Mouse (Mus musculus) left cerebral cortex, postnatal 4 days (tissue): Measurements from ENCODE around the gene Plekhh3. TPM values are rescaled to one million over a fixed set of nuclear protein-coding genes. Genes with fewer than 3 reads are reported as not detected.

ENCODE experiments used
- DNase-seq: peaks from one replicate; pipeline ENCODE4 v3.0.0-alpha.2; 2022
- intact Hi-C: fragments of 180-260 bp; cut with DNase I; formaldehyde crosslinking; loops from one replicate; pipeline ENCODE4 v1.15.1; 2025
- total RNA-seq, 2 experiments: library from RNA; stranded (reverse); gene quantifications; 2 replicates each; pipeline ENCODE4 v1.2.3; 2021

Gene Plekhh3
- total RNA-seq, 2 experiments from 2014 or later: 5.6 to 6.1 TPM

DNA sequence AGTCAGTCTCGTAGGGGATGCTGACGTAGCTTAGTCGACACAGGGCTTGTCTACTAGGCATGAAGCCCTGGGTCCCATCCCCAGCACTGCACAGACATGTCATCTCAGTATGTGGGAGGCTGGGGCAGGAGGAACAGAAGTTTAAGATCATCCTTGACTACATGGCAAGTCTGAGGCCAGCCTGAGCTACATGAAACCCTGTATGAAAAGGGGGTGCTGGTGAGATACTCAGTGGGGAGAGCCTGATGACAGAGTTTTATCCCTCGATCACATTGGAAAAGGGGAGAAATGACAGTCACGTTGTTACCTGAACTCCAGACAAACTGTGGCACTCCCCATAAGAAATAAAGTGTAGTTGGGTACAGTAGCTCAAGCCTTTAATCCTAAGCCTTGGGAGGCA is 16.4 kb upstream of the Plekhh3 start:
- intact Hi-C loops: no loop called here
- no peak for DNase-seq

DNA sequence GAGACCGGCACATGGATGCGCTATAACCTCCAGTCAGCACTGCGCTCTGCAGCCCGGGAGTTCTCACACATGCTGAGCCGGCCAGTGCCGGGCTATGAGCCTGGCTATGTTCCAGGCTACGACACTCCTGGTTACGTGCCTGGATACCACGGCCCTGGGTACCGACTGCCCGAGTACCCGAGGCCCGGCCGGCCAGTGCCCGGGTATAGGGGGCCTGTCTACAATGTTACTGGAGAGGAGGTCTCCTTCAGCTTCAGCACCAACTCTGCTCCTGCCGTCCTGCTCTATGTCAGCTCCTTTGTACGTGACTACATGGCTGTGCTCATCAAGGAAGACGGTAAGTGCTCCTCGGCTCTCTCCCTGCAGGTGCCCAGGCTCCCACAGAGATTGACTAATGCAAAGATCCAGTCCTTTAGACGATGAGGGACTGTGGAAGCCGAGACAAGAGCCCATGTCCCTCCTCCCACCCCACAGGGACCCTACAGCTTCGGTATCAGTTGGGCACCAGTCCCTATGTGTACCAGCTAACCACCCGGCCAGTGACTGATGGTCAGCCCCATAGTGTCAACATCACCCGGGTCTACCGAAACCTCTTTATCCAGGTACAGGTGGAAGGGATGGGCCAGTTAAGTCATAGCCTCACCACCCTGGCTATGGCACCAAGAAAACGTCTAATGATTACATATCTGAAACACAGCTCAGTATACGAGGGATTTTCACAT is 15.5 kb upstream of the Plekhh3 start:
- DNase-seq: no peak
- intact Hi-C loops: no loop called here

DNA sequence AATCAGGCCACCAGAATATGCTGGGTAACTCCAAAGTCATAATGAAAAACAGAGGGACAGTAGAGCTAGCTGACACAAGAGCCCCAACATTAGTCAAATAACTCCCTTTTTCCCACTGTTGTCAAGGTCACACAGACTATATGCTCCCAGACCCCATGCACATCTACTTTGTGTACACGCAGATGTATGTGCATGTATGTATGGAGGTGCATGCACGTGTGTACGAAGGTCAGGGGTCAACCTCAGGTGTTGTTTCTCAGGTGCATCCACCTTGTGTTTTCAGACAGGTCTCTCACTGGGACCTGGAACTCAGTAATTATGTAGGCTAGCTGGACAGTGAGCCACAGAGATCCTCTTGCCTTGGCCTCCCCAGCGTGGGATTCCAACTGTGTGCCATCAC is 14.3 kb upstream of the Plekhh3 start:
- DNase-seq: no peak
- intact Hi-C loops: no loop called here

GRCm38 (mm10) chr11:101184984-101185383 is 13.8 kb upstream of the Plekhh3 start:
- no peak for DNase-seq
- intact Hi-C loops: no loop called here

DNA sequence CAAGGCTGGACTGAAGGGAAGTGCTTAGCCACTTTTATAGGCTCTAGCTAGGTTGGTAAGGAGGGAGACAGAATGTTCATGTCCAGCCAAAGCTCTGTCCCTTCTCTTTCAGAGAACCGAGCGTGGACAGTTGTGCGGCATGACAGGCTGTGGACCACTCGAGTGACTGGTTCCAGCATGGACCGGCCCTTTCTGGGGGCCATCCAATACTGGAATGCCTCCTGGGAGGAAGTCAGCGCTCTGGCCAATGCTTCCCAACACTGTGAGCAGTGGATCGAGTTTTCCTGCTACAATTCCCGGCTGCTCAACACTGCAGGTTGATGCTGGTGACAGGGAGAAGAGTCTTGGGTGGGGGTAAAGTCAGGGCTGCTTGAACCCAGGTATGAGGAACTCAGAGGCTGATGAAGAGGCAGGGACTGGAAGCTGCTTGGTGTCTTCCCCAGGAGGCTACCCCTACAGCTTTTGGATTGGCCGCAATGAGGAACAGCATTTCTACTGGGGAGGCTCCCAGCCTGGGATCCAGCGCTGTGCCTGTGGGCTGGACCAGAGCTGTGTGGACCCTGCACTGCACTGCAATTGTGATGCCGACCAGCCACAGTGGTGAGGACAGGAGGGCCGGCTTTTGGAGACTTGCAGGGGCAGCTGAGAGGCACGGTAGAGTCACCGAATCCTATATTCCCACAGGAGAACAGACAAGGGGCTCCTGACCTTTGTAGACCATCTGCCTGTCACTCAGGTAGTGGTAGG is 11.8 kb upstream of the Plekhh3 start:
- intact Hi-C loops: no loop called here
- DNase-seq: peak; percentile 69

- intact Hi-C loops: no loop called here
- no peak for DNase-seq
Measured at GRCm38 (mm10) chr11:101181961-101182360, 10.8 kb upstream of the Plekhh3 start.

GRCm38 (mm10) chr11:101180846-101181740 is 9.9 kb upstream of the Plekhh3 start:
- peak; percentile 84 for DNase-seq
- intact Hi-C loops: no loop called here

DNA sequence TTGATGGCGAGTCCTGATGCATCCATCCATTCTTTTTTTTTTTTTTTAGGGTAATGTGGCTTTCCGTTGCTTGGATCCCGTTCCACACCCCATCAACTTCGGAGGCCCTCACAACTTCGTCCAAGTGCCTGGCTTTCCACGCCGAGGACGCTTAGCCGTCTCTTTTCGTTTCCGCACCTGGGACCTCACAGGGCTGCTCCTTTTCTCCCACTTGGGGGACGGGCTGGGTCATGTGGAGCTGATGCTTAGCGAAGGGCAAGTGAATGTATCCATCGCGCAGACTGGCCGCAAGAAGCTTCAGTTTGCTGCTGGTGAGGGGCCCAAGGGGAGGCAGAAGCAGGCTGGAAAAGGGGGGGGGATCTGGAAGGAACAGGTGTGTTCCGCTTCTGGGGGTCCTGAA is 9.1 kb upstream of the Plekhh3 start:
- DNase-seq: no peak
- intact Hi-C loops: no loop called here

GRCm38 (mm10) chr11:101179306-101179705 is 8.2 kb upstream of the Plekhh3 start:
- intact Hi-C loops: loop anchor here (5.0 kb wide), 1 partner anchor 82 kb away; the partner anchor contains the start of gene Psmc3ip
- no peak for DNase-seq

DNA sequence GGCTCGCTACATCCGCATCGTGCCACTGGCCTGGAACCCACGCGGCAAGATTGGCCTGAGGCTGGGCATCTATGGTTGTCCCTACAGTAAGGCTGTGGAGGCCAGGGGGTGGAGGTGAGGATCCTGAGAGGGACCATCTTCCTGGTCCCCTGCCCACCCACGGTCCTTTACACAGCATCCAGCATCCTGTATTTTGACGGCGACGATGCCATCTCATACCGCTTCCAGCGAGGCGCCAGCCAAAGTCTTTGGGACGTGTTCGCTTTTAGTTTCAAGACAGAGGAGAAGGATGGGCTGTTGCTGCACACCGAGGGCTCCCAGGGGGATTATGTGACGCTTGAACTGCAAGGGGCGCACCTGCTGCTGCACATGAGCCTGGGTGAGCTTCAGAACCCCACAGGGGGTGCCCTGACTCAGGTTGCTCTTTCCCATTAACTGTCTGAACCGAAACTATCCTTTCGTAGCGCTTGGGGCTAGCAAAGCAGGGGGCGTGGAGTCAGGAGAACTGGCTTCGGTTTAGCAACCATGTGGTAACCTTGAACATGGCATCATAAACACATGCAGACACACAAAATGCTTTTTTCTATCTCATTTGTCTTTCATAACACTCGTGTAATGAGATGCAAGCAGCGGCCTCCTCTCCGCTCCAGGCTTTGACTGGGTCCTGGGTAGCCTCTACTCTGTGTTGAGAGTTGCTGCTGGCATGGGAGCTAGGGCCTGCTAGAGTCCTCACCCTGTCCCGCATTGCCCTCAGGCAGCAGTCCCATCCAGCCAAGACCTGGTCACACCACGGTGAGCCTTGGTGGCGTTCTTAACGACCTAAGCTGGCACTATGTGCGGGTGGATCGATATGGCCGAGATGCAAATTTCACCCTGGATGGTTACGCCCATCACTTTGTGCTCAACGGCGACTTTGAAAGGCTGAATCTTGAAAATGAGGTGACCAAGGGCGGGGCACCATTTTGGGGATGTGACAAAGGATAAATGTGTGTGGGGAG is 7.2 kb upstream of the Plekhh3 start:
- no peak for DNase-seq
- intact Hi-C loops: loop anchor here (5.0 kb wide), 1 partner anchor 81 kb away; the partner anchor contains the start of gene Psmc3ip

- intact Hi-C loops: loop anchor here (5.0 kb wide), 1 partner anchor 80 kb away; the partner anchor contains the start of gene Psmc3ip
- DNase-seq: peak; percentile 90
Measured at GRCm38 (mm10) chr11:101176933-101177773, 6.0 kb upstream of the Plekhh3 start.

DNA sequence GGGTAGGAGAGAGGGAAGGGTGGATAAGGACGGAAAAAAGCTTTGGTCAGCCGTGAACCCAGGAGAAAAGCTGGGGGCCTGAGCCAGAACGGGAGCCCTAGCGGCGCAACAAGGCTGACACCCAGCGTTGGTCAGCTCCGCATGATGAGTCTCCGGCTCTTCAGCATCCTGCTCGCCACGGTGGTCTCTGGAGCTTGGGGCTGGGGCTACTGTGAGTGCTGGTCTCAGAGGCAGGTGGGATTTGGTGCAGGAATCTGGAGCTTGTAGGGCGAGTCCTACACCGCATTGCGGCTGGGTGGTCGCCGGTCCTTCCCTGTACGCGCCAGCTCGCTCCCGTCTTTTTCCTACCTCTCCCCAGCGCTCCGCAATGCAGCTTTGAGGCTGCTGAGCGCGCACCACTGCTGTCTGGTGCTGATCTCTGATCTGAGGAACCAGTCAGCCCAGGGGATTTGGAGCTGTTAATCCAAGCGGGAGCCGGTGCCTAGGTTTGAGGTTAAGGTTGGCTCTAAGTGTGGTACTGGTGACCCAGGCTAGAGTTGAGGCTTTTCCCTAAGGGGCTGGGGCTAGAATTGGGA is 5.1 kb upstream of the Plekhh3 start:
- peak; percentile 67 for DNase-seq
- intact Hi-C loops: loop anchor here (5.0 kb wide), 1 partner anchor 79 kb away; the partner anchor contains the start of gene Psmc3ip

GRCm38 (mm10) chr11:101175636-101176116 is 4.5 kb upstream of the Plekhh3 start:
- peak; percentile 76 for DNase-seq
- intact Hi-C loops: loop anchor here (5.0 kb wide), 1 partner anchor 78 kb away; the partner anchor contains the start of gene Psmc3ip

- intact Hi-C loops: loop anchor here (5.0 kb wide), 1 partner anchor 78 kb away; the partner anchor contains the start of gene Psmc3ip
- no peak for DNase-seq
Measured at GRCm38 (mm10) chr11:101174851-101175628, 3.9 kb upstream of the Plekhh3 start, which contains the start of gene Ccr10. TSS of gene Ccr10 (minus strand) at chr11:101175443.

DNA sequence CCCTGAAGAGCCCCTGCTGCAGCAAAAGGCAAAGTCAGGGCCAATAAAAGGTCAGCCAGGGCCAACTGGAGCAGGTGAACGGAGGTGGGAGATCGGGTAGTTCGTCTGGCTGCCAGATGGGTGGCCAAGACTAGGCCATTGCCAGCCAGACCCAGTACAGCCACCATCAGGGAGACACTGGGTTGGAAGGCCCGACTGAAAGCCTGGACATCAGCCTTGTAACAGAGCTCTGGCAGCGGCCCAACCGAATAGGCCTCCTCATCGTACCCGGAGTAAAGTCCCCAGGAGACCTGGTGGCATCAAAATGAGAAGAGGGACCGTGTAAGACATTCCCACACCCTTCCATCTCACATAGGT is 3.2 kb upstream of the Plekhh3 start:
- intact Hi-C loops: no loop called here
- DNase-seq: peak; percentile 72

DNA sequence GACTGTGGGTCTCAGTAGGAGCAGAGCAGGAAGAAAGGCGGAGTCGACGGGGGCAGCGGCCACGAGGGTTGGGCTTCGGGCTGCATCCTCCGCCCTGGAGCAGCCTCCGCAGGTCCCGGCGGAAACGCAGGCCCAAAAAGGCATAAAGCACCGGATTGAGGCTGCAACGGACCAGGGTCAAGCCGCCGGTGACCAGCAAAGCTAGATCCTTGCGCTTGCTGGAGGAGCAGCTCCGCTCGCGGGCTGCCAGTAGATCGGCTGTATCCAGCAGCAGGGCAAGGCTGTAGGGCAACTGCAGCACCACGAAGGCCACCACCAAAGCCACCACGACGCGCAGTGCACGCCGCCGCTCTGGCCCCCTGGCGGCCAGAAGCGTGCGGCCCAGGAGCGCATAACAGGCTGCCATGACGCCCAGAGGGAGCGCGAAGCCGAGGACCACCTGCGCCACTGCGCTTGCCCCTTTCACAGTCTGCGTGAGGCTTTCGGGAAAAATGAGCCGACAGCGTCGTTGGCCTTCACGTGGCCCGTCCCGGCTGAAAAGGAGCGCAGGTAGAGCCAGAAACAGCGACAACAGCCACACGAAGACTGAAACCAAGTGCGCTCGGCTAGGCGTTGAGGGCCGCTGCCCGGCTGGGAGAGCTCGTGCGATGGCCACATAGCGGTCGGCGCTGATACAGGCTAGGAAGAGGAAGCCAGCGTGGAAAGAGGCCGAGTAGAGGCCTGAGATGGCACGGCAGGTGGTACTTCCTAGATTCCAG is 2.7 kb upstream of the Plekhh3 start:
- intact Hi-C loops: no loop called here
- DNase-seq: peak; percentile 78

DNA sequence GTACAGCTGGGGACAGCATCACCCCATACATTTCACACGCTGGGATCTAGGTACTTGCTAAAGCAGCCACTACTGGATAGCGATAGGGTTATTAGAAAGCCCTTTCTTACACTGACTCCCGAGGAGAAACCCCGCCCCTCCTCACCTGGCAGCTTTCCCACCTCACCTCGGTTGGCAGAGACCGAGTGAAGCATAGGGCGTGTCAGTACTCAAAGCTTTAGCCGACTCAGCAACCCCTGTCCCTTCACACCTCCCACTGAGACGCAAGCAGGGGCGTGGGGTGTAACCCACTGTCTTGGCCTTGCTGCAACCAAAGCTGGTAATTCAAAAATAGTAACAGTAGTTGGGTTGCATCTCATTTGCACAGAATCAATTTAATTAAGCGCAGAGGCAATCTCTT is 2.0 kb upstream of the Plekhh3 start:
- no peak for DNase-seq
- intact Hi-C loops: no loop called here
